Mouse (Mus musculus): ENCODE measurements around the gene Kif12. TPM values are rescaled to one million over a fixed set of nuclear protein-coding genes. Genes with fewer than 3 reads are reported as not detected.
A peak's percentile ranks its signal among the peaks of the same experiment; 100 is the strongest.

Gene Kif12
- polyA plus RNA-seq, 1 experiment from 2014 or later: 19.8 TPM

DNA sequence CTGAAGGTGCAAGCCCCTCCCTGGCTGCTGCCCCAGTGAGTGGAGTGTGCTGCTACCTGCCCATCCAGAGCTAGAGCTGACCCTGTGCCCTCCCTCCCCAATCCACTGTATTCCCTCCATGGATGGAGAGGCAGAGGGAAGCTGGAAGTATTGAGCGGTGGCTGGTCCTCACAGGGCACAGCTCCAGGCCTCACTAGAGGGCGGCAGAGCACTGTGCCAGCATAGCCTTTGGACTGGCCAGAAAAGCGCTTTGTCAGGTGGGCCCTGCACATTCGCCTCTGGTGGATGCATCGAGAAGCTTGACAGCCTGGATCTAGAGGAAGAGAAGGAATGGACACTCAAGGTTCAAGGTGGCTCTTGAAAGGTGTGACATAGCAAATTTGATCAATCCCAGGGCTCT lies 9.6 kb upstream of the Kif12 start:
- 7% methylated on average over 5 of the region's 5 CpGs for WGBS
- ATAC-seq (ENCODE audit: insufficient number of reproducible peaks, insufficient read depth, low FRiP score, low read depth): 0 out of 2 replicates have a peak, but pooled peaks have one; percentile 42
- no peaks in the 10 kb centered on the region for H3K36me3 ChIP-seq (ENCODE audit: control insufficient read depth, insufficient read depth, low read length)
- H3K27ac ChIP-seq (ENCODE audit: low read length): no peak overlapping the region
- no peak overlapping the region for H3K4me3 ChIP-seq (ENCODE audit: low read depth, low read length)
- H3K4me2 ChIP-seq (replicated peaks; ENCODE audit: low read depth, low read length): no peak overlapping the region
- H3K27me3 ChIP-seq (ENCODE audit: control insufficient read depth, insufficient read depth, low read length): no peaks in the 10 kb centered on the region
- no peaks in the 10 kb centered on the region for H3K9me3 ChIP-seq (ENCODE audit: control insufficient read depth, low read depth, low read length)
- peaks cover 10% of the 10 kb centered on the region; the same call in 1 of the 2 replicates for H3K4me1 ChIP-seq (ENCODE audit: control insufficient read depth, insufficient read depth, low read length)
- H3K9ac ChIP-seq (replicated peaks; ENCODE audit: low read depth, low read length): no peak overlapping the region

DNA sequence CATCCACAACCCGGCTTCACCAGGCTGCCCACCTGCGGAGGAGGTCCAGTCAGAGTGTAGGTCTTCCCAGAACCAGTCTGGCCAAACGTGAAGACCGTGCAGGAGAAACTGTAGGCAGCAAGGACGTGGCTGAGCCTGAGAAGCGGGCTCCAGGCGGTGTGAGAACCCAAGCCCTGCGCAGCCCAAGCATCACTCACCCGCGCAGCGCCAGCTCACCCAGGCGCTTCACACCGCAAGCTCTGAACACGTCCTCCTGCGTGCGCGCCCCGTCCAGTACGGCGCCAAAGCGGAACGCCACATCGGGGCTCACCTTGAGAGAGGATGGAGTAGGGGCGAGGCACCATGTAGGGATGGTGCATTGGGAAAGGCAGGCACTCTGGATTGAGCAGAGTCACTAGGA lies 809 bp downstream of the Kif12 start:
- 37% methylated on average over 24 of the region's 24 CpGs for WGBS
- peak overlapping the region; percentile 74; the same call in 1 of the 2 replicates for H3K27ac ChIP-seq (ENCODE audit: low read length)
- 0 out of 2 replicates have a peak overlapping the region, but pooled peaks have one; percentile 14 for H3K9ac ChIP-seq (replicated peaks; ENCODE audit: low read depth, low read length)
- H3K36me3 ChIP-seq (ENCODE audit: control insufficient read depth, insufficient read depth, low read length): no peaks in the 10 kb centered on the region; the same call in 1 of the 2 replicates
- H3K4me3 ChIP-seq (ENCODE audit: low read depth, low read length): peak overlapping the region; percentile 34
- peak overlapping the region; percentile 39 for H3K4me2 ChIP-seq (replicated peaks; ENCODE audit: low read depth, low read length)
- H3K27me3 ChIP-seq (ENCODE audit: control insufficient read depth, insufficient read depth, low read length): no peaks in the 10 kb centered on the region
- H3K4me1 ChIP-seq (ENCODE audit: control insufficient read depth, insufficient read depth, low read length): no peaks in the 10 kb centered on the region
- H3K9me3 ChIP-seq (ENCODE audit: control insufficient read depth, low read depth, low read length): no peaks in the 10 kb centered on the region
- ATAC-seq (ENCODE audit: insufficient number of reproducible peaks, insufficient read depth, low FRiP score, low read depth): no peak

DNA sequence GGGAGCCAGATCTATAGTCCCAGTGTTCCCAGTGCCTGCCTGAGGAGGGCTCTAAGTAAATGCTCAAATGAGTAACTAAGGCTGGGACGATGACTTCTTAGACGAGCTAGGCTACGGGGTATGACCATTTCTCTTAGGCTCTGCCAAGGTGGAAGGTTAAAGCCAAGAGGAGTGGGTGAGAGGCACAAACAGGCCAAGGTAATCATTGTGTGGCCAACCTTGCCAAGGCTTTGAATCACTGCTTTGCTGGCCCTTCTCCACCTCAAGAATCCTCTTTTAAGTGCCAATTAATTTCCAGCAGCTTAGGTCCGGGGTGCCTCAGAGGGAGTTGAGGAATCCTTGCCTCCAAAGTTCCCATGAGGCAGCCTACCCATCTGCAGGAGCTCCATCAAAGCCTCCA lies 1.9 kb downstream of the Kif12 start:
- H3K4me2 ChIP-seq (replicated peaks; ENCODE audit: low read depth, low read length): peak overlapping the region; percentile 39; the same call in 1 of the 2 replicates
- H3K9ac ChIP-seq (replicated peaks; ENCODE audit: low read depth, low read length): no peak overlapping the region
- no peaks in the 10 kb centered on the region; the same call in 1 of the 2 replicates for H3K36me3 ChIP-seq (ENCODE audit: control insufficient read depth, insufficient read depth, low read length)
- 0 out of 2 replicates have a peak overlapping the region, but pooled peaks have one; percentile 34 for H3K4me3 ChIP-seq (ENCODE audit: low read depth, low read length)
- no peak for ATAC-seq (ENCODE audit: insufficient number of reproducible peaks, insufficient read depth, low FRiP score, low read depth)
- H3K27ac ChIP-seq (ENCODE audit: low read length): no peak overlapping the region
- H3K4me1 ChIP-seq (ENCODE audit: control insufficient read depth, insufficient read depth, low read length): no peaks in the 10 kb centered on the region
- no peaks in the 10 kb centered on the region for H3K27me3 ChIP-seq (ENCODE audit: control insufficient read depth, insufficient read depth, low read length)
- no peaks in the 10 kb centered on the region for H3K9me3 ChIP-seq (ENCODE audit: control insufficient read depth, low read depth, low read length)
- 83% methylated on average over 4 of the region's 4 CpGs for WGBS

DNA sequence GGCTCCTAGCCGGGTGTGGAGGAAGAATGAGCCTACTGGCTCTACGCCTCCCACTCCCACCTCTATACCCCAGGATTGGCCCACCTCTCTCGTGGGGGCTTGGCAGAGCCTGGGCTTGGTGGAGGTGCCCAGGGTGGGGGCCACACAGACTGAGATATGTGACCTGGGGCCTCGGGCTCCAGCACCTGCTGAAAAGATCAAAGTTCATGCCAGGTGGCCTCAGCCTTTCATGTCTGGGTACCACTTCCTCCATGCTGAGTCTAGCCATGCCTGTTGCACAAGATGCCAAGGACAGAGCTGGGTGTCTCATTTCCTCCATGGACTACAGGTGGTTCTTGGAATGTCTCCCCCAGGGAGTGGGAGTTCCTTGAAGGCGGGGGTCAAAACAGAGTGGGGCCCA lies 5.6 kb downstream of the Kif12 start:
- Histone ChIP-seq H3K27ac (ENCODE audit: low read length) (no peak overlapping the region), H3K4me2 (replicated peaks; ENCODE audit: low read depth, low read length) (no peak overlapping the region), H3K36me3 (ENCODE audit: control insufficient read depth, insufficient read depth, low read length) (no peaks in the 10 kb centered on the region; the same call in 1 of the 2 replicates), H3K9ac (replicated peaks; ENCODE audit: low read depth, low read length) (no peak overlapping the region), H3K27me3 (ENCODE audit: control insufficient read depth, insufficient read depth, low read length) (no peaks in the 10 kb centered on the region), H3K4me1 (ENCODE audit: control insufficient read depth, insufficient read depth, low read length) (no peaks in the 10 kb centered on the region), H3K4me3 (ENCODE audit: low read depth, low read length) (no peak overlapping the region), H3K9me3 (ENCODE audit: control insufficient read depth, low read depth, low read length) (no peaks in the 10 kb centered on the region)
- WGBS: 82% methylated on average over 5 of the region's 5 CpGs
- ATAC-seq (ENCODE audit: insufficient number of reproducible peaks, insufficient read depth, low FRiP score, low read depth): 0 out of 2 replicates have a peak, but pooled peaks have one; percentile 6

DNA sequence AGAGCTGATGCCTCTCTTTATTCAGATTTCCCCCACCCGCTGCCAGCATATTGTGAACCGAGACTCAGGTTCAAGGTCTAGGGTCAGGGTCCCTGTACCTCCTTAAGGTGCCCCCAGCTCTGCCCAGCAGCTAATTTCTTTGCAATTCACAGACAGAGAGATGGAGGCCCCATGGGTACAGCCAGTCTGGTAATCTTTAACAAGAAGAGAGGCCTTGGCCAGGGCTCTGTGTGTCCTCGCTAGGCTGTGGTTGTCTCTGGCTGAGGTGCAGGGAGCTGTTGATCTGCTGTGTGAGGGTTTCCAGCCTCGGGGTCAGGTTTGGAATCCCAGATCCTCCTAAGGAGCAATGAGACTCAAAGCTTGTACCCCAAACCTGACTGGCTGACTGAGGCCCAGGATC lies 6.3 kb downstream of the Kif12 start:
- H3K27me3 ChIP-seq (ENCODE audit: control insufficient read depth, insufficient read depth, low read length): no peaks in the 10 kb centered on the region
- no peaks in the 10 kb centered on the region; the same call in 1 of the 2 replicates for H3K36me3 ChIP-seq (ENCODE audit: control insufficient read depth, insufficient read depth, low read length)
- ATAC-seq (ENCODE audit: insufficient number of reproducible peaks, insufficient read depth, low FRiP score, low read depth): no peak
- WGBS: 90% methylated on average over 4 of the region's 4 CpGs
- no peaks in the 10 kb centered on the region for H3K4me1 ChIP-seq (ENCODE audit: control insufficient read depth, insufficient read depth, low read length)
- H3K4me2 ChIP-seq (replicated peaks; ENCODE audit: low read depth, low read length): no peak overlapping the region
- no peak overlapping the region for H3K9ac ChIP-seq (replicated peaks; ENCODE audit: low read depth, low read length)
- no peaks in the 10 kb centered on the region for H3K9me3 ChIP-seq (ENCODE audit: control insufficient read depth, low read depth, low read length)
- no peak overlapping the region for H3K27ac ChIP-seq (ENCODE audit: low read length)
- H3K4me3 ChIP-seq (ENCODE audit: low read depth, low read length): no peak overlapping the region

DNA sequence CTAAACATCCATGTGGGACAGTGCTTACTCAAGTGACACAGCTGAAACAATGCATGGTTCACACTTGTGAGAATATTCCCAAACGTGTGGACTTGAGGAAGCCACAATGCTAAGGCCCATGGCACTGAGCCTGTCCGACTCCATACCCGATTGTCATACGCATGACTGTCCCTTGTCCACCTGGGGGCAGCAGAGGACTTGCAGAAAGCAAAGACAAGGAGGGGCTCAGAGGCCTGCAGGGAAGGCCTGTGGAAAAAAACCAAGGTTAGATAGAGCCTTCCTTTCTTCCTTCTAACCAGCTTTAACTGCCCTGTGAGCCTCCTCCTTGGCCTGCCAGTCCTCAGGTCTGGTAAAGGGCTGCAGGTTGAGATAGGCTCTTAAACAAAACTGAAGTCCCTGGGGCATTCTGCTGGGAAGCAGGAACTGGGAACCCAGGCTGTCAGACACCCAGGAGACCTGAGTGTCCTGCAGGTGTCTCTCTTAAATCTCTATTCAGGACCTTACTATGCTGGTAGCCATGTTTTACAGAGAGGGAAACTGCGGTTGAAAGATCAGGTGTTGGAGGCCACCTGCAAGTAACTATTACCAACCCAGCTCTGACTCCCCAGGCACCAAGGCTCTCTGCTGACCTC lies 12.9 kb downstream of the Kif12 start:
- Histone ChIP-seq H3K27ac (ENCODE audit: low read length) (peak overlapping the region; percentile 63), H3K9me3 (ENCODE audit: control insufficient read depth, low read depth, low read length) (no peaks in the 10 kb centered on the region), H3K4me3 (ENCODE audit: low read depth, low read length) (no peak overlapping the region), H3K9ac (replicated peaks; ENCODE audit: low read depth, low read length) (no peak overlapping the region), H3K4me1 (ENCODE audit: control insufficient read depth, insufficient read depth, low read length) (no peaks in the 10 kb centered on the region), H3K27me3 (ENCODE audit: control insufficient read depth, insufficient read depth, low read length) (no peaks in the 10 kb centered on the region), H3K36me3 (ENCODE audit: control insufficient read depth, insufficient read depth, low read length) (no peaks in the 10 kb centered on the region), H3K4me2 (replicated peaks; ENCODE audit: low read depth, low read length) (no peak overlapping the region)
- WGBS: 14% methylated on average over 5 of the region's 5 CpGs
- peak; percentile 62 for ATAC-seq (ENCODE audit: insufficient number of reproducible peaks, insufficient read depth, low FRiP score, low read depth)

DNA sequence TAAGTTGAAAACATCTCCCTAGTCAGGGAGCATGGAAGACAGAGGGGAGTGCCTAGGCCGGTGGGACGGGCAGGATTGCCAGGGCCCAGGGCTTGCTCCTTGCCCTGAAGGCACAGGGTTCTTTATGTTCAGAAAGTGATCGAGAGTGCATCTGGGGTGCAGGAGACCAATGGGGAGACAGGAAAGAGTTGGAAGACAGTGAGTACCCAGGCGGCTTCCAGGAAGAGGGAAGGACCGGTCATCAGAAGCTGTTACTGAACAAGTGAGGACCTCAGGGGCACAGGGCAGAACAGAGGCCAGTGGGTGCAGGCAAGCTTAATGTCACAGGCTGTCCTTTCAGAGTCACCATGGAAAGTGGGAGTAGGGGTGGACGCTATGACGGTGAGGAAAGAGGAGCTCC lies 13.7 kb downstream of the Kif12 start:
- Histone ChIP-seq H3K4me2 (replicated peaks; ENCODE audit: low read depth, low read length) (no peak overlapping the region), H3K36me3 (ENCODE audit: control insufficient read depth, insufficient read depth, low read length) (no peaks in the 10 kb centered on the region), H3K27me3 (ENCODE audit: control insufficient read depth, insufficient read depth, low read length) (no peaks in the 10 kb centered on the region), H3K4me1 (ENCODE audit: control insufficient read depth, insufficient read depth, low read length) (no peaks in the 10 kb centered on the region), H3K9ac (replicated peaks; ENCODE audit: low read depth, low read length) (no peak overlapping the region), H3K9me3 (ENCODE audit: control insufficient read depth, low read depth, low read length) (no peaks in the 10 kb centered on the region), H3K4me3 (ENCODE audit: low read depth, low read length) (no peak overlapping the region), H3K27ac (ENCODE audit: low read length) (no peak overlapping the region; the same call in 1 of the 2 replicates)
- ATAC-seq (ENCODE audit: insufficient number of reproducible peaks, insufficient read depth, low FRiP score, low read depth): no peak
- 90% methylated on average over 7 of the region's 7 CpGs for WGBS

DNA sequence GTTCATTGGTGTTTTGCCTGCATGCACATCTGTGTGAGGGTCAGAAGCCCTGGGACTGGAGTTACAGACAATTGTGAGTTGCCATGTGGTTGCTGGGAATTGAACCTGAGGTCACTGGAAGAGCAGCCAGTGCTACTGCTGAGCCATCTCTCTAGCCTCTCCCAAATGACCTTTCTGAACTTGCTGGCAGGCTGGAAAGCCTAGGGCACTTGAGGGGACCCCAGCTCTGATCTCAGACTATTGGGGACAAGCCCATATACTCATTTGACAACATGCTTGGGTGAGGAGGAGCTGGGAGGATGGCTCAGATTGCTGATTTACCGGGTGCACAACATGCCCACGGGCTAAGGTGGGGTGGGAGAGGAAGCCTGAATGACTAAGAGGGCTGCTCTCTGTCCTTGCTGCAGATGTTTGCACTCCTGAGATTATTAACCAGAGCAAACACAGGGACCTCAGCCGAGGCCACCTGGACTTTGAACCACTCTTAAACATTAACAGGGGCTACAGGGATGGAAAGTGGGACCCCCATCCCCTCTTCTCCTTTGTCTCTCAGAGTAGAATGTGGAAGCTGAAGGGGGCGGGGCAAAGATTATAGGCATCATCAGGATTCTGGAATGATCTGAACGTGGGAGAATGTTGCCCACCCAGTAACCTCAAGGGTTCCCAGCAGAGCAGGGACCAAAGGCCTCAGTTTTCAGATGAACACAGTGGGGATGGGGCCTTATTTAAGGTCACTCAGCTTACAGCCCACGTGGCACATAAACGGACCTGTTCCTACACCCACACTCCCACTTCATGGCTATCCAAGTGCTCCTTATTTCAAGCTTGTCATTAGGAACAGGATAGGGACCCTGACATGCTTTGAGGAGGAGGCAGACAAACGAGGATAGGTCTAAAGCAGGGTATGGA lies 15.0 kb downstream of the Kif12 start:
- Histone ChIP-seq H3K9ac (replicated peaks; ENCODE audit: low read depth, low read length) (no peak overlapping the region), H3K4me1 (ENCODE audit: control insufficient read depth, insufficient read depth, low read length) (no peaks in the 10 kb centered on the region), H3K27me3 (ENCODE audit: control insufficient read depth, insufficient read depth, low read length) (no peaks in the 10 kb centered on the region), H3K4me2 (replicated peaks; ENCODE audit: low read depth, low read length) (no peak overlapping the region), H3K4me3 (ENCODE audit: low read depth, low read length) (no peak overlapping the region), H3K36me3 (ENCODE audit: control insufficient read depth, insufficient read depth, low read length) (no peaks in the 10 kb centered on the region), H3K9me3 (ENCODE audit: control insufficient read depth, low read depth, low read length) (no peaks in the 10 kb centered on the region), H3K27ac (ENCODE audit: low read length) (peak overlapping the region; percentile 79)
- ATAC-seq (ENCODE audit: insufficient number of reproducible peaks, insufficient read depth, low FRiP score, low read depth): peak; percentile 88
- 45% methylated on average over 8 of the region's 8 CpGs for WGBS

Data from stomach, embryonic 14.5 days (tissue).